Mouse (Mus musculus) C2C12 (cell line): ENCODE measurements around the gene Tnnc2. TPM values are rescaled to one million over a fixed set of nuclear protein-coding genes. Genes with fewer than 3 reads are reported as not detected.
A peak's percentile ranks its signal among the peaks of the same experiment; 100 is the strongest.

Source experiments
- H3K27me3 ChIP-seq: one replicate; pipeline ENCODE4 v1.6.1; 2011; ENCODE audit not compliant: control insufficient read depth, insufficient read depth, insufficient read length
- H3K36me3 ChIP-seq: one replicate; pipeline ENCODE4 v1.6.1; 2011; ENCODE audit not compliant: control insufficient read depth, insufficient read depth
- H3K4me3 ChIP-seq: one replicate; pipeline ENCODE4 v1.5.1; 2011; ENCODE audit warnings: mild to moderate bottlenecking, control low read depth; ENCODE audit not compliant: poor library complexity, insufficient read depth, severe bottlenecking
- H3K79me2 ChIP-seq: one replicate; pipeline ENCODE4 v1.6.1; 2011; ENCODE audit not compliant: control insufficient read depth, insufficient read depth
- H3K79me3 ChIP-seq: one replicate; pipeline ENCODE4 v1.6.1; 2011; ENCODE audit warnings: low read depth, control low read depth
- H3ac ChIP-seq: one replicate; pipeline ENCODE3; 2011; ENCODE audit warnings: low read depth; ENCODE audit not compliant: control insufficient read depth, insufficient read length
- CEBPB ChIP-seq: IDR thresholded peaks from one replicate; pipeline ENCODE4 v1.6.1; 2011; ENCODE audit warnings: low read depth, mild to moderate bottlenecking, control low read depth, moderate library complexity
- CTCF ChIP-seq: IDR thresholded peaks from one replicate; pipeline ENCODE4 v1.5.1; 2011; ENCODE audit not compliant: control insufficient read depth, insufficient read depth, insufficient read length
- FOSL1 ChIP-seq: IDR thresholded peaks from one replicate; pipeline ENCODE4 v1.8.0; 2011; ENCODE audit warnings: mild to moderate bottlenecking, low read length; ENCODE audit not compliant: poor library complexity, insufficient read depth, severe bottlenecking
- MAX ChIP-seq: IDR thresholded peaks from one replicate; pipeline ENCODE4 v1.6.1; 2011; ENCODE audit warnings: mild to moderate bottlenecking, control low read depth
- MYOD1 ChIP-seq: IDR thresholded peaks from one replicate; pipeline ENCODE4 v1.6.1; 2011; ENCODE audit warnings: low read depth; ENCODE audit not compliant: control insufficient read depth, insufficient read length
- MYOG ChIP-seq: IDR thresholded peaks from one replicate; pipeline ENCODE4 v1.6.1; 2011; ENCODE audit not compliant: control insufficient read depth, insufficient read length; ENCODE audit errors: extremely low read depth
- USF1 ChIP-seq: IDR thresholded peaks from one replicate; pipeline ENCODE4 v1.6.1; 2011; ENCODE audit warnings: low read depth, mild to moderate bottlenecking, control low read depth, moderate library complexity
- polyA plus RNA-seq: library from polyadenylated mRNA; unstranded; fragments of >200 nt; fragmentation: generic; extraction: Trizol; gene quantifications from one replicate; pipeline ENCODE4 v1.2.1, GENCODE M21; 2012; ENCODE audit warnings: missing spikeins

The Tnnc2 gene
- polyA plus RNA-seq, 1 experiment = 4.7 TPM

DNA sequence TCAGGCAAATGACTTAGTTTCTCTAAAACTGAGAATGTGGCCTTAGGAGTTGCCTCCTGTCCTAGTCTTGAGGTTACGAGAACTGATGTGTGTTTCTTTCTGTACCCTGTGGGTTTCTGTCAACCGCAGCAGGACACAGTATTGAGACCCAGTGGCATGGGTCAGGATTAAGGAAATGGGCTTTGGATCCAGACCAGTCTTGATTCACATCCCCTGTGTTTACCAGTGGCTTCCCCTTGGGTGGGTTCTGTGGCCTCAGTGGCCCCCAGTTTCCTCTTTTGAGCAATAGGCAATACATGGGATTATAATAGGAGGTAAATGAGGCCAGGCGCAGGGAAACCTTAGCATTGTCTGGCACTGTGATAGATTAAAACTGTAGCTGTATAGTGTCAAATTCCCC lies 7.3 kb upstream of the Tnnc2 start:
- H3K4me3 ChIP-seq = peak overlapping the region; percentile 45
- no peak for TF ChIP-seq FOSL1
- no peak for TF ChIP-seq CTCF
- TF ChIP-seq MYOD1 = no peak
- no peak for TF ChIP-seq MAX
- TF ChIP-seq CEBPB = no peak
- no peak for TF ChIP-seq MYOG
- no peak for TF ChIP-seq USF1
- no peaks in the 10 kb centered on the region for H3K27me3 ChIP-seq

DNA sequence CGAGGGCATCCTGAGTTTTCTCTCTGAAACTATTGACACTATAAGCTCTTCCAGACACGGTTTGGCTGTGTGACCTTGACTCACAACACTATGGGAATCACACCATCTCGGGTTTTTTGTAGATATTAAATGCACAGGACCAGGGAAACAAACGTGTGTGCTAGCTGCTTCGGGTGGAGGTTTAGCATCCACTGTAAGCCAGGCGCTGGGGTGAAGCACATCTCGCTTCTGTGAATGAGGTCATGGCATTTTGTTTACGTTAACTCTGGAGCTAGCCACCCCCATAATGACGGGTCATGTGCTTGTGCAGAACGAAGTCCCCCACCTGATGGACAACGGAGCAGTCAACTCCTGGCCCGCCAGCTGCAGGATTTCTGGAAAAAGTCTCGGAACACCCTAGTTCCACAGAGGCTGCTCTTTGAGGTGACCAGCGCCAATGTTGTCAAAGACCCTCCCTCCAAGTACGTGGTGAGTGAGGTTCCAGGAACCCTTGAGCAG lies 6.7 kb upstream of the Tnnc2 start:
- Histone ChIP-seq H3K79me2 (peaks cover 9% of the 10 kb centered on the region), H3K79me3 (no peaks in the 10 kb centered on the region), H3K4me3 (peak overlapping the region; percentile 45), H3K36me3 (peaks cover 35% of the 10 kb centered on the region), H3ac (peak overlapping the region; percentile 64), H3K27me3 (no peaks in the 10 kb centered on the region)
- TF ChIP-seq USF1 = no peak
- no peak for TF ChIP-seq CEBPB
- no peak for TF ChIP-seq CTCF
- TF ChIP-seq MYOG = no peak
- no peak for TF ChIP-seq FOSL1
- no peak for TF ChIP-seq MYOD1
- no peak for TF ChIP-seq MAX

More for the DNA sequence above, 7.3 kb upstream of the Tnnc2 start:
- H3K79me3 ChIP-seq = no peaks in the 10 kb centered on the region
- peaks cover 9% of the 10 kb centered on the region for H3K79me2 ChIP-seq
- H3ac ChIP-seq = no peak overlapping the region
- H3K36me3 ChIP-seq = peaks cover 38% of the 10 kb centered on the region

DNA sequence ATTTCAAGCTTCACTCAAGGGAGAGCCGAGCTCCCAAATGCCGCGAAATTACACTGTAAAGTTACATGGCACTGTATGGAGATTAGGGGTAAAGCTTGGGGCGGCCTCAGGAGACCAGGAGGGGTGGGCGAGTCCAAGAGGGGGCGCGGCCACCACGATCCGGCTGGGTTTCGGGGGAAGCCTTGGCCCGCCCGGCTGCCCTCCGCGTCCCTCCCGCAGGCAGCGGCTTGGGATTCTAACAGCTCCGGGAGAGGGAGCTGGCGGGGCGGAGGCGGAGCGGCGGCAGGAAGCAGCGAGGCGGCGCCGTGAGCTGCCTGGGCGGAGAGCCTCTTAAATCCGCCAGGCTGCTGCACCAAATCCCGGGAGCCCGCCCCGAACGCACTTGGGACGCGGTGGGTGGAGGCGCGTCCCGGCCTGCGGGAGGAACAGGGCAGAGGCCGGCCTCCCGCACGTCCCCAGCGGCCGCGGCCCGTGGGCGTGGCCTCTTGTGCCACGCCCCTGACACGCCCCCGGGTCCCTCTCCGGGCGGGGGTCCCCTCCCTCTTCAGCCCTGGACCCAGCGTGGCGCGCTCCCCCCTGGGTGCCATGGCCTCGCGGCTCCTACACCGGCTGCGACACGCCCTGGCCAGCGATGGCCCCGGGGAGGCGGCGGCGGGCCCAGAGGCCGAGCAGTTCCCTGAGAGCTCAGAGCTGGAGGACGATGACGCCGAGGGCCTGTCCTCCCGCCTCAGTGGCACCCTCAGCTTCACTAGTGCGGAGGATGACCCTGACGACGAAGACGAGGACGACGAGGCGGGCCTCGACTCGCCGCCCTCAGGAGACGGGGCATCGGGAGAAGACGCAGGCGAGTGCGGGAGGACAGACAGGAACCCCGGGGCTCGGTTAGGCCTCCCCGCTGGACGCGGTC lies 6.0 kb upstream of the Tnnc2 start, which contains the start of gene Snx21:
Gene Snx21 (plus strand): TSS at position 343 of the 907 bp plus-strand sequence.
- H3K27me3 ChIP-seq = no peaks in the 10 kb centered on the region

DNA sequence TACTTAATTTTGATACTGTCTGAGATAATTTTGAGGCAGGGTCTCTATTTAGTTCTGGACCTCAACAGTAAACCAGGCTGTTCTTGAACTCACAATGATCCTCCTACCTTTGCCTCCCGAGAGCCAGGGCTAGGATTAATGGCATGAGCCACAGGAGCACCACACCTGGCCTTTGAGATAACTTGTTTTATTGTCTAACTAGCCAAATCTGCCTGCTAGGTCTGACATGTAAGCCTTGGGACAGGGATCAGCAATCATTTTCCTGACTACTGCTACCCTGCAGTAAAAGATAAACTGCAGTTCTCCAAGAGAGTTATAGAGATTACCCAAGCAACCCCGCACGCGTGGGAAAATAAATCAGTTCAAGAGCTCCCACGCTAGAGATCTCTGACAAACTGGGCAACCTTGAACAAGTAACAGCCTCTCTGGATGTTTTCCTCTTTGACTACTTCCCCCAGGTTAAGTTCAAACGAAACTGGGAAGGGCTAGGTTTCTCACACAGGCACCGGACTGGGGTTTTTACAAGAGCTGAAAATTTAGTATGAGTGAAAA lies 5.2 kb upstream of the Tnnc2 start:
- TF ChIP-seq MYOG = no peak
- Histone ChIP-seq H3K36me3 (peaks cover 21% of the 10 kb centered on the region), H3K27me3 (no peaks in the 10 kb centered on the region), H3ac (peak overlapping the region; percentile 20), H3K4me3 (peak overlapping the region; percentile 45), H3K79me3 (no peaks in the 10 kb centered on the region), H3K79me2 (peaks cover 9% of the 10 kb centered on the region)

More for the DNA sequence above, 6.0 kb upstream of the Tnnc2 start, which contains the start of gene Snx21:
- Histone ChIP-seq H3ac (peak within 1 kb of the TSS; percentile 66), H3K36me3 (peaks cover 27% of the 10 kb centered on the region), H3K79me2 (peaks cover 9% of the 10 kb centered on the region), H3K4me3 (peak within 1 kb of the TSS; percentile 45), H3K79me3 (no peaks in the 10 kb centered on the region)
- TF ChIP-seq CEBPB = no peak
- TF ChIP-seq MYOD1 = no peak
- no peak for TF ChIP-seq CTCF
- no peak for TF ChIP-seq MYOG
- no peak for TF ChIP-seq USF1
- TF ChIP-seq MAX = no peak
- TF ChIP-seq FOSL1 = no peak

DNA sequence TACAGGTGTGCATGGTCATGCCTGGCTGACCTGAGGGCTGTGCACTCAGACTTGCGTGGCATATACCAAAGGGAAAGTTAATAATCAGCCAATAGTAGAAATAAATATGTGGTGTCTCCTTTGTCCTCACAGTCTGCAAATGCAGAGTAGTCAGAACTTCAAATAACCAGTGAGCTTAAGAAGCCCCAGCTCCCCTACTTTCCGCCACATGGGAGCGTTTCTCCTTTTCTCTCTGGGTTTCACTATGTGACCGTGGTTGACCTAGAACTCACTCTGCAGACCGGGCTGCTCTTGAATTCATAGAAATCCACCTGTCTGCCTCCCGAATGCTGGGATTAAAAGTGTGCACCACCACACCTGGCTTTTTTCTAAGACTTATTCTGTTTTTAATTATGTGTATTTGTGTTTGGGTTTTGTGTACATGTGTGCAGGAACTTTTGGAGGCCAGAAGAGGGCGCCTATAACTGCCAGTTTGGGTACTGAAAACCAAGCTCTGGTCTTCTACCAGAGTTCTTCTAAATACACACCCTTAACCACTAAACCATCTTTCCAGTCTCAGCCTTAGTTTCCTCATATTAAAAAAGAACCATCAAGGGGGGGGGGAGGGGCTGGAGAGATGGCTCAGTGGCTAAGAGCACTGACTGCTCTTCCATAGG lies 4.3 kb upstream of the Tnnc2 start:
- no peak for TF ChIP-seq FOSL1
- H3K27me3 ChIP-seq = no peaks in the 10 kb centered on the region
- peaks cover 9% of the 10 kb centered on the region for H3K79me2 ChIP-seq
- no peaks in the 10 kb centered on the region for H3K79me3 ChIP-seq
- H3K4me3 ChIP-seq = no peak overlapping the region
- peaks cover 12% of the 10 kb centered on the region for H3K36me3 ChIP-seq
- no peak overlapping the region for H3ac ChIP-seq

DNA sequence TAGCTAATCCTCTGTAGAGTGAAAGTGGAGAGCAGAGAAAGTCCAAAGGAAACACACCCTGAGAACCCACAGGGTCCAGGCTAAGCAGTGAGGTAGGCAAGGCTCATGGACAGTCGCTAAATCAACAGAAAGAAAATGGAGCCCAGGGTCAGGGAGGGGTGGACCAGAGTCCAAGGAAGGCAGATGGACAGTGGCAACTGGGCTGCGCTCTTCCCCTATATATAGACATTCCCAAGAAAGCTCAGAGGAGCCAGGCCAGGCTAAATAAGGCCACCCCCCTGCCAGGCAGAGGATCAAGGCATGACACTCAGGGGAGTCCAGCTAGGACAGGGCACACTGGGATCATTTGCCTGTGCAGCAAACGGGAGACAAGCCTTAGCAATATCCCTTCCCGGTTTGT lies 2.1 kb upstream of the Tnnc2 start:
- H3K79me3 ChIP-seq = no peaks in the 10 kb centered on the region
- H3K27me3 ChIP-seq = no peaks in the 10 kb centered on the region
- no peak overlapping the region for H3ac ChIP-seq
- H3K4me3 ChIP-seq = no peak overlapping the region
- no peaks in the 10 kb centered on the region for H3K79me2 ChIP-seq
- no peak for TF ChIP-seq USF1
- no peak for TF ChIP-seq CEBPB
- TF ChIP-seq MYOD1 = no peak
- no peak for TF ChIP-seq FOSL1
- TF ChIP-seq CTCF = no peak
- no peak for TF ChIP-seq MAX
- TF ChIP-seq MYOG = no peak
- no peaks in the 10 kb centered on the region for H3K36me3 ChIP-seq
